Mouse (Mus musculus) testis, adult 2 months (tissue): Measurements from ENCODE around the gene Fam83g. TPM values are rescaled to one million over a fixed set of nuclear protein-coding genes. Genes with fewer than 3 reads are reported as not detected.

Experiments
- H3K27ac ChIP-seq: fragments of 200-500 bp; 2 replicates; pipeline ENCODE4 v1.5.1; 2012; ENCODE audit warnings: low read depth, low read length; ENCODE audit not compliant: control insufficient read depth, insufficient read depth
- H3K27me3 ChIP-seq: fragments of 200-500 bp; 2 replicates; pipeline ENCODE4 v1.6.1; 2012; ENCODE audit warnings: mild to moderate bottlenecking, low read length, moderate library complexity; ENCODE audit not compliant: control insufficient read depth, insufficient read depth
- H3K36me3 ChIP-seq: fragments of 200-500 bp; 2 replicates; pipeline ENCODE4 v1.6.1; 2012; ENCODE audit warnings: mild to moderate bottlenecking, low read length; ENCODE audit not compliant: control insufficient read depth, insufficient read depth
- H3K4me1 ChIP-seq: fragments of 200-500 bp; 2 replicates; pipeline ENCODE4 v1.6.1; 2012; ENCODE audit warnings: low read length; ENCODE audit not compliant: control insufficient read depth, insufficient read depth
- H3K4me3 ChIP-seq: fragments of 200-500 bp; 2 replicates; pipeline ENCODE4 v1.5.1; 2012; ENCODE audit warnings: low read depth, mild to moderate bottlenecking, low read length, moderate library complexity, mixed read lengths; ENCODE audit not compliant: control insufficient read depth
- CTCF ChIP-seq: fragments of 200-500 bp; IDR thresholded peaks from 2 replicates; pipeline ENCODE4 v1.5.1; 2012; ENCODE audit warnings: low read depth, mild to moderate bottlenecking, inconsistent platforms, low read length, moderate library complexity; ENCODE audit not compliant: control insufficient read depth, insufficient read depth, insufficient replicate concordance
- POLR2A ChIP-seq: fragments of 200-500 bp; IDR thresholded peaks from 2 replicates; pipeline ENCODE4 v1.6.1; 2012; ENCODE audit warnings: low read depth, mild to moderate bottlenecking, inconsistent platforms, low read length, moderate library complexity; ENCODE audit not compliant: control insufficient read depth
- polyA plus RNA-seq: library from polyadenylated mRNA; depleted of rRNA; stranded (reverse); fragments of >200 nt; gene quantifications from 2 replicates; pipeline ENCODE4 v1.2.3, GENCODE M21; 2012; rRNA removed

Gene Fam83g
- polyA plus RNA-seq, 1 experiment, result 1.3 TPM

- no peaks in the 10 kb centered on the region; the same call in none of the 2 replicates for H3K36me3 ChIP-seq
- no peaks in the 10 kb centered on the region for H3K27me3 ChIP-seq
- H3K27ac ChIP-seq, result no peak overlapping the region
- H3K4me1 ChIP-seq, result no peaks in the 10 kb centered on the region
- TF ChIP-seq CTCF (no peak), POLR2A (no peak)
- H3K4me3 ChIP-seq, result no peak overlapping the region
Observed at GRCm38 (mm10) chr11:61747161-61747560, 63.3 kb downstream of the Fam83g start.

GRCm38 (mm10) chr11:61751612-61752011 is 67.7 kb downstream of the Fam83g start:
- TF ChIP-seq POLR2A (no peak), CTCF (peak; percentile 15; the same call in 1 of the 2 replicates)
- Histone ChIP-seq H3K27ac (no peak overlapping the region), H3K27me3 (no peaks in the 10 kb centered on the region), H3K4me3 (no peak overlapping the region), H3K36me3 (no peaks in the 10 kb centered on the region; the same call in none of the 2 replicates), H3K4me1 (no peaks in the 10 kb centered on the region)

GRCm38 (mm10) chr11:61757151-61757550 is 73.3 kb downstream of the Fam83g start:
- no peak overlapping the region for H3K27ac ChIP-seq
- no peak overlapping the region for H3K4me3 ChIP-seq
- peaks cover 2% of the 10 kb centered on the region; the same call in 1 of the 2 replicates for H3K4me1 ChIP-seq
- H3K36me3 ChIP-seq, result peaks cover 2% of the 10 kb centered on the region
- no peaks in the 10 kb centered on the region for H3K27me3 ChIP-seq
- no peak for TF ChIP-seq CTCF
- no peak for TF ChIP-seq POLR2A

Other genes starting within 250 kb of the Fam83g start
- 18.2 and 18.4 TPM in 2 replicates for gene Rnf112, start 230.0 kb upstream of the Fam83g start, polyA plus RNA-seq
- gene Mfap4, start 198.7 kb upstream of the Fam83g start, polyA plus RNA-seq, result 24.6 and 29.5 TPM in 2 replicates
- 9.6 and 10.6 TPM in 2 replicates for gene Mapk7, start 189.7 kb upstream of the Fam83g start, polyA plus RNA-seq
- gene B9d1, start 178.9 kb upstream of the Fam83g start, polyA plus RNA-seq, result 295 and 310 TPM in 2 replicates
- gene Epn2, start 104.4 kb upstream of the Fam83g start, polyA plus RNA-seq, result 18.3 and 25.7 TPM in 2 replicates
- gene Grap, start 30.8 kb upstream of the Fam83g start, polyA plus RNA-seq, result 2.2 and 3.0 TPM in 2 replicates
- 0.27 and 0.31 TPM in 2 replicates for gene Slc5a10, start 36.7 kb downstream of the Fam83g start, polyA plus RNA-seq
- 14.6 and 16.8 TPM in 2 replicates for gene Prpsap2, start 78.0 kb downstream of the Fam83g start, polyA plus RNA-seq
- 171 and 184 TPM in 2 replicates for gene Ulk2, start 171.0 kb downstream of the Fam83g start, polyA plus RNA-seq
- 17.3 and 21.5 TPM in 2 replicates for gene Akap10, start 246.2 kb downstream of the Fam83g start, polyA plus RNA-seq